Mouse (Mus musculus) limb, embryonic 11.5 days (tissue): Measurements from ENCODE around the gene Rad1. TPM values are rescaled to one million over a fixed set of nuclear protein-coding genes. Genes with fewer than 3 reads are reported as not detected.
"Not testable (repeated sequence)": the region's sequence is repeated elsewhere in the genome, so short reads cannot be mapped to it uniquely, and the experiment has no call there.

Experiments
- ATAC-seq: fragments of 200-750 bp; cut with Nextera tagmentation; 2 replicates; pipeline ENCODE4 v1.8.0; 2017; ENCODE audit warnings: low read depth; ENCODE audit not compliant: insufficient number of reproducible peaks, low FRiP score, low TSS enrichment
- DNase-seq: peaks from one replicate; pipeline ENCODE4 v3.0.0-alpha.2; 2015; ENCODE audit warnings: low spot score
- H3K27ac ChIP-seq: fragments of 300-500 bp; sonication (generic); replicated peaks from 2 replicates; pipeline ENCODE4 v1.5.1; 2014; ENCODE audit warnings: low read depth, mild to moderate bottlenecking, low read length
- H3K27me3 ChIP-seq: fragments of 300-500 bp; sonication (generic); 2 replicates; pipeline ENCODE4 v1.6.1; 2014; ENCODE audit warnings: mild to moderate bottlenecking, low read length, mixed read lengths; ENCODE audit not compliant: control insufficient read depth, insufficient read depth
- H3K36me3 ChIP-seq: fragments of 300-500 bp; sonication (generic); 2 replicates; pipeline ENCODE4 v1.6.1; 2014; ENCODE audit warnings: mild to moderate bottlenecking, low read length, moderate library complexity, mixed read lengths; ENCODE audit not compliant: control insufficient read depth, insufficient read depth
- H3K4me1 ChIP-seq: fragments of 300-500 bp; sonication (generic); 2 replicates; pipeline ENCODE4 v1.6.1; 2014; ENCODE audit warnings: low read length, mixed read lengths; ENCODE audit not compliant: control insufficient read depth, insufficient read depth
- H3K4me2 ChIP-seq: fragments of 300-500 bp; sonication (generic); 2 replicates; pipeline ENCODE4 v1.6.1; 2014; ENCODE audit warnings: low read depth, mild to moderate bottlenecking, moderate library complexity; ENCODE audit not compliant: severe bottlenecking
- H3K4me3 ChIP-seq: fragments of 300-500 bp; sonication (generic); 2 replicates; pipeline ENCODE4 v1.5.1; 2014; ENCODE audit warnings: low read depth, low read length
- H3K9ac ChIP-seq: fragments of 300-500 bp; sonication (generic); 2 replicates; pipeline ENCODE4 v1.6.1; 2014; ENCODE audit warnings: mild to moderate bottlenecking, low read length
- H3K9me3 ChIP-seq: fragments of 300-500 bp; sonication (generic); 2 replicates; pipeline ENCODE4 v1.6.1; 2016; ENCODE audit warnings: low read length; ENCODE audit not compliant: control insufficient read depth
- WGBS: fragments of 180-500 bp; shearing (Covaris S2); extraction: QIAGEN DNeasy Blood & Tissue Kit; methylation state at CpG from one replicate; pipeline ENCODE4 v1.1.7; 2014; 5-methylcytosine and 5-hydroxymethylcytosine counted together
- polyA plus RNA-seq: library from polyadenylated mRNA; unstranded; fragments of >200 nt; fragmentation: Nextera tagmentation; extraction: Ambion mirVana; gene quantifications from 2 replicates; pipeline ENCODE4 v1.2.1, GENCODE M21; 2014

The Rad1 gene
- polyA plus RNA-seq, 1 experiment from 2014 or later = 33.6 TPM

- peaks cover 8% of the 10 kb centered on the region for H3K36me3 ChIP-seq
- no peaks in the 10 kb centered on the region for H3K4me1 ChIP-seq
- H3K4me3 ChIP-seq = no peak overlapping the region
- H3K27ac ChIP-seq = no peak overlapping the region
- 93% methylated on average over 11 of the region's 11 CpGs for WGBS
- no peaks in the 10 kb centered on the region for H3K27me3 ChIP-seq
- no peak overlapping the region for H3K4me2 ChIP-seq
- no peak overlapping the region for H3K9ac ChIP-seq
- no peak for DNase-seq
- ATAC-seq = no peak
- 0 out of 2 replicates have a peak, but pooled peaks cover 2% of the 10 kb centered on the region for H3K9me3 ChIP-seq
Observed at GRCm38 (mm10) chr15:10495944-10496343, 10.1 kb downstream of the Rad1 start.

- WGBS = 95% methylated on average over 1 of the region's 1 CpGs
- H3K9ac ChIP-seq, H3K4me3 ChIP-seq, H3K27me3 ChIP-seq, DNase-seq, H3K9me3 ChIP-seq, H3K27ac ChIP-seq, H3K4me2 ChIP-seq, ATAC-seq, H3K4me1 ChIP-seq, H3K36me3 ChIP-seq: not testable (repeated sequence)
Observed at GRCm38 (mm10) chr15:10496696-10497095, 10.9 kb downstream of the Rad1 start.

- WGBS = 82% methylated on average over 5 of the region's 5 CpGs
- no peak for DNase-seq
- no peaks in the 10 kb centered on the region for H3K4me1 ChIP-seq
Observed at GRCm38 (mm10) chr15:10499593-10499992, 13.8 kb downstream of the Rad1 start.

GRCm38 (mm10) chr15:10500035-10500434 is 14.2 kb downstream of the Rad1 start:
- H3K4me2 ChIP-seq = no peak overlapping the region
- ATAC-seq (no peak), DNase-seq (no peak)
- 0 out of 2 replicates have a peak, but pooled peaks cover 2% of the 10 kb centered on the region for H3K9me3 ChIP-seq
- no peak overlapping the region for H3K9ac ChIP-seq
- no peaks in the 10 kb centered on the region for H3K4me1 ChIP-seq
- H3K27ac ChIP-seq = no peak overlapping the region
- WGBS = 84% methylated on average over 5 of the region's 5 CpGs
- peaks cover 4% of the 10 kb centered on the region; the same call in 1 of the 2 replicates for H3K36me3 ChIP-seq
- no peak overlapping the region for H3K4me3 ChIP-seq
- no peaks in the 10 kb centered on the region for H3K27me3 ChIP-seq

More at GRCm38 (mm10) chr15:10499593-10499992, 13.8 kb downstream of the Rad1 start:
- Histone ChIP-seq H3K36me3 (peaks cover 4% of the 10 kb centered on the region; the same call in 1 of the 2 replicates), H3K27me3 (no peaks in the 10 kb centered on the region), H3K4me3 (no peak overlapping the region), H3K9me3 (0 out of 2 replicates have a peak, but pooled peaks cover 2% of the 10 kb centered on the region), H3K9ac (no peak overlapping the region), H3K27ac (no peak overlapping the region), H3K4me2 (no peak overlapping the region)
- no peak for ATAC-seq

GRCm38 (mm10) chr15:10500838-10501719 is 15.3 kb downstream of the Rad1 start:
- peak; percentile 65; the same call in 1 of the 2 replicates for ATAC-seq
- 59% methylated on average over 11 of the region's 11 CpGs for WGBS
- no peak overlapping the region for H3K9ac ChIP-seq

GRCm38 (mm10) chr15:10506099-10506498 is 20.3 kb downstream of the Rad1 start:
- no peak overlapping the region for H3K4me2 ChIP-seq
- no peak overlapping the region for H3K4me3 ChIP-seq
- no peaks in the 10 kb centered on the region for H3K27me3 ChIP-seq
- H3K4me1 ChIP-seq = no peaks in the 10 kb centered on the region
- no peaks in the 10 kb centered on the region for H3K36me3 ChIP-seq
- peak; percentile 48 for DNase-seq
- H3K9ac ChIP-seq = no peak overlapping the region
- no peak for ATAC-seq
- H3K9me3 ChIP-seq = no peaks in the 10 kb centered on the region
- no peak overlapping the region for H3K27ac ChIP-seq
- 28% methylated on average over 11 of the region's 11 CpGs for WGBS

More at GRCm38 (mm10) chr15:10500838-10501719, 15.3 kb downstream of the Rad1 start:
- Histone ChIP-seq H3K4me2 (no peak overlapping the region), H3K9me3 (0 out of 2 replicates have a peak, but pooled peaks cover under 1% of the 10 kb centered on the region), H3K27ac (no peak overlapping the region), H3K36me3 (peaks cover 2% of the 10 kb centered on the region; the same call in 1 of the 2 replicates), H3K4me1 (no peaks in the 10 kb centered on the region), H3K4me3 (no peak overlapping the region), H3K27me3 (no peaks in the 10 kb centered on the region)
- peak; percentile 82 for DNase-seq

- Histone ChIP-seq H3K9me3 (no peaks in the 10 kb centered on the region), H3K36me3 (no peaks in the 10 kb centered on the region), H3K27ac (no peak overlapping the region), H3K27me3 (no peaks in the 10 kb centered on the region), H3K4me2 (no peak overlapping the region), H3K4me3 (no peak overlapping the region), H3K4me1 (no peaks in the 10 kb centered on the region), H3K9ac (no peak overlapping the region)
- ATAC-seq (no peak), DNase-seq (no peak)
- 90% methylated on average over 7 of the region's 7 CpGs for WGBS
Observed at GRCm38 (mm10) chr15:10515166-10515565, 29.3 kb downstream of the Rad1 start.

- no peak overlapping the region for H3K27ac ChIP-seq
- no peaks in the 10 kb centered on the region for H3K4me1 ChIP-seq
- no peaks in the 10 kb centered on the region for H3K27me3 ChIP-seq
- 88% methylated on average over 1 of the region's 1 CpGs for WGBS
- H3K4me2 ChIP-seq = no peak overlapping the region
- ATAC-seq (no peak), DNase-seq (no peak)
- H3K36me3 ChIP-seq = no peaks in the 10 kb centered on the region
- H3K9me3 ChIP-seq = no peaks in the 10 kb centered on the region
- H3K9ac ChIP-seq = no peak overlapping the region
- no peak overlapping the region for H3K4me3 ChIP-seq
Observed at GRCm38 (mm10) chr15:10525896-10526295, 40.1 kb downstream of the Rad1 start.
